Mouse (Mus musculus) MEL (cell line): Measurements from ENCODE around the gene Otulinl. TPM values are rescaled to one million over a fixed set of nuclear protein-coding genes. Genes with fewer than 3 reads are reported as not detected.

ENCODE experiments used
- DNase-seq: peaks from one replicate; pipeline ENCODE4 v3.0.0; 2011; ENCODE audit warnings: low read depth, low spot score
- H3K27ac ChIP-seq: 2 replicates; pipeline ENCODE4 v1.5.1; 2012; ENCODE audit warnings: low read depth, mild to moderate bottlenecking, control low read depth, low read length, moderate library complexity; ENCODE audit not compliant: control insufficient read depth
- H3K27me3 ChIP-seq, 2 experiments: fragments of 150-350 bp in 1 of 2; sonication (generic) in 1 of 2; 2 replicates each; pipeline ENCODE4 v1.6.1; 2012; ENCODE audit warnings: low read length in 2 of 2, mild to moderate bottlenecking in 2 of 2, improper control_type of control experiment in 1 of 2, moderate library complexity in 1 of 2; ENCODE audit not compliant: insufficient read depth in 2 of 2, control insufficient read depth in 1 of 2
- H3K36me3 ChIP-seq, 2 experiments: 2 replicates each; pipeline ENCODE4 v1.6.1; 2012 to 2014; ENCODE audit warnings: low read length in 2 of 2, improper control_type of control experiment in 1 of 2, inconsistent platforms in 1 of 2, mild to moderate bottlenecking in 1 of 2; ENCODE audit not compliant: insufficient read depth in 2 of 2, control insufficient read depth in 1 of 2
- H3K4me1 ChIP-seq, 2 experiments: fragments of 150-350 bp in 1 of 2; sonication (generic) in 1 of 2; 2 replicates each; pipeline ENCODE4 v1.6.1; 2012; ENCODE audit warnings: low read length in 2 of 2, improper control_type of control experiment in 1 of 2, mild to moderate bottlenecking in 1 of 2; ENCODE audit not compliant: insufficient read depth in 2 of 2, control insufficient read depth in 1 of 2
- H3K4me3 ChIP-seq, 2 experiments: fragments of 150-350 bp in 1 of 2; sonication (generic) in 1 of 2; 2 replicates each; pipeline ENCODE4 v1.5.1; 2012; ENCODE audit warnings: low read depth in 2 of 2, low read length in 2 of 2, mild to moderate bottlenecking in 2 of 2, moderate library complexity in 2 of 2, control low read depth in 1 of 2, improper control_type of control experiment in 1 of 2; ENCODE audit not compliant: control insufficient read depth in 1 of 2, insufficient read depth in 1 of 2
- H3K79me2 ChIP-seq: 2 replicates; pipeline ENCODE4 v1.6.1; 2012; ENCODE audit warnings: mild to moderate bottlenecking, low read length, moderate library complexity; ENCODE audit not compliant: control insufficient read depth, poor library complexity, insufficient read depth
- H3K9ac ChIP-seq: 2 replicates; pipeline ENCODE4 v1.6.1; 2012; ENCODE audit warnings: low read depth, mild to moderate bottlenecking, control low read depth, low read length, moderate library complexity; ENCODE audit not compliant: control insufficient read depth, poor library complexity, severe bottlenecking
- H3K9me3 ChIP-seq: fragments of 150-350 bp; sonication (generic); replicated peaks from 2 replicates; pipeline ENCODE4 v1.6.1; 2012; ENCODE audit warnings: mild to moderate bottlenecking, low read length, improper control_type of control experiment, moderate library complexity; ENCODE audit not compliant: insufficient read depth
- BHLHE40 ChIP-seq: IDR thresholded peaks from 2 replicates; pipeline ENCODE4 v1.6.1; 2012; ENCODE audit warnings: low read depth, mild to moderate bottlenecking, inconsistent platforms, low read length, improper control_type of control experiment, borderline replicate concordance
- ELF1 ChIP-seq: IDR thresholded peaks from 2 replicates; pipeline ENCODE4 v1.6.1; 2014; ENCODE audit warnings: low read depth, mild to moderate bottlenecking, inconsistent platforms, low read length, improper control_type of control experiment, moderate library complexity
- EP300 ChIP-seq, 2 experiments: IDR thresholded peaks; 2 replicates each; pipeline ENCODE4 v1.6.1; 2011; ENCODE audit warnings: improper control_type of control experiment in 2 of 2, low read length in 2 of 2, low read depth in 1 of 2, mild to moderate bottlenecking in 1 of 2
- ETS1 ChIP-seq: IDR thresholded peaks from 2 replicates; pipeline ENCODE4 v1.6.1; 2012; ENCODE audit warnings: low read depth, mild to moderate bottlenecking, inconsistent platforms, low read length, improper control_type of control experiment, moderate library complexity
- GATA1 ChIP-seq: IDR thresholded peaks from 2 replicates; pipeline ENCODE4 v1.6.1; 2011; ENCODE audit warnings: low read depth, low read length, improper control_type of control experiment
- HCFC1 ChIP-seq: IDR thresholded peaks from 2 replicates; pipeline ENCODE4 v1.6.1; 2012; ENCODE audit warnings: low read depth, mild to moderate bottlenecking, inconsistent platforms, low read length, improper control_type of control experiment, moderate library complexity
- MYB ChIP-seq: IDR thresholded peaks from 2 replicates; pipeline ENCODE4 v1.6.1; 2011; ENCODE audit warnings: mild to moderate bottlenecking, low read depth, low read length, improper control_type of control experiment
- NELFE ChIP-seq: IDR thresholded peaks from 2 replicates; pipeline ENCODE4 v1.6.1; 2011; ENCODE audit warnings: low read depth, low read length, improper control_type of control experiment
- NRF1 ChIP-seq: IDR thresholded peaks from 2 replicates; pipeline ENCODE4 v1.6.1; 2014; ENCODE audit warnings: low read depth, mild to moderate bottlenecking, inconsistent platforms, low read length, improper control_type of control experiment, moderate library complexity; ENCODE audit not compliant: poor library complexity, insufficient read depth, severe bottlenecking
- SIN3A ChIP-seq: IDR thresholded peaks from 2 replicates; pipeline ENCODE4 v1.6.1; 2012; ENCODE audit warnings: low read length, improper control_type of control experiment, inconsistent platforms
- SMC3 ChIP-seq: IDR thresholded peaks from 2 replicates; pipeline ENCODE4 v1.6.1; 2011; ENCODE audit warnings: low read depth, low read length, improper control_type of control experiment
- TAL1 ChIP-seq: IDR thresholded peaks from 2 replicates; pipeline ENCODE4 v1.6.1; 2012; ENCODE audit warnings: mild to moderate bottlenecking, inconsistent platforms, low read length, moderate library complexity, mixed read lengths
- TCF12 ChIP-seq: IDR thresholded peaks from 2 replicates; pipeline ENCODE4 v1.6.1; 2014; ENCODE audit warnings: low read depth, mild to moderate bottlenecking, inconsistent platforms, low read length, improper control_type of control experiment, moderate library complexity
- USF1 ChIP-seq: IDR thresholded peaks from 2 replicates; pipeline ENCODE4 v1.6.1; 2014; ENCODE audit warnings: low read depth, mild to moderate bottlenecking, inconsistent platforms, low read length, improper control_type of control experiment, moderate library complexity
- USF2 ChIP-seq, 2 experiments: IDR thresholded peaks; 2 replicates each; pipeline ENCODE4 v1.6.1; 2011 to 2012; ENCODE audit warnings: improper control_type of control experiment in 2 of 2, low read length in 2 of 2, borderline replicate concordance in 1 of 2, inconsistent platforms in 1 of 2, low read depth in 1 of 2, mild to moderate bottlenecking in 1 of 2; ENCODE audit not compliant: insufficient read depth in 1 of 2
- polyA plus RNA-seq, 2 experiments: library from polyadenylated mRNA; stranded (reverse) in 1 of 2; unstranded in 1 of 2; fragments of >175 nt in 1 of 2; fragments of >200 nt in 1 of 2; gene quantifications; 2 replicates each; pipeline versions ENCODE4 v1.2.1 to v1.2.4; 2012; ENCODE audit warnings: low replicate concordance in 2 of 2, low read depth in 1 of 2; ENCODE audit not compliant: insufficient read length in 2 of 2, insufficient read depth in 1 of 2, missing spikeins in 1 of 2
- total RNA-seq: library from RNA; depleted of rRNA; stranded (reverse); fragments of 300-350 nt; gene quantifications from 2 replicates; pipeline ENCODE4 v1.2.3, GENCODE M21; 2012

Gene Otulinl
- total and polyA plus RNA-seq, 3 experiments: 0.14 to 0.50 TPM; not detected in 1

DNA sequence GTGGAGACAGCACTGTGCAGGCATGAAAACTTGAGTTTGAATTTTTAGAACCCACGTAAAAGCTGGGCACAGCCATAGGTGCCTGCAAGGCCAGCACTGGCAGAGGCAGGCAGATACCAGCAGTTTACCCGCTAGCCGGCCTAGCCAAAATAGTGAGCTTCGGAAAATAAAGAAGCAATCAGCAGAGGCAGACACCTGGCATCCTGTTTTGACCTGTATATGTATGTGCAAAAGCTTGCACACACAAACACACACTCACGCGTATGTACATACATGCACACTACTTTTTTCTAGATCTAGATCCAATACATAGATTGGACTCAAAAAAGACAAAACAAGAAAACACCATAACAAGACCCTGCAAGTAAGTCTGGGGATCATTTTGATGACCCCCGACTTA, 12.8 kb downstream of the Otulinl start:
- TF ChIP-seq NRF1: no peak
- TF ChIP-seq ELF1: no peak
- no peak for TF ChIP-seq SMC3
- TF ChIP-seq NELFE: no peak
- TF ChIP-seq, all 39 proteins: peak for 0
- no peaks in the 10 kb centered on the region for H3K9me3 ChIP-seq
- peaks cover 0 to 37% of the 10 kb centered on the region in 2 experiments; a peak in 2 of 4 replicates for H3K36me3 ChIP-seq
- H3K9ac ChIP-seq: no peak overlapping the region
- DNase-seq: no peak
- H3K27ac ChIP-seq: peak overlapping the region; percentile 16; the same call in 1 of the 2 replicates
- H3K27me3 ChIP-seq: no peaks in the 10 kb centered on the region
- H3K4me1 ChIP-seq: peaks cover 30 to 49% of the 10 kb centered on the region in 2 experiments
- no peaks in the 10 kb centered on the region; the same call in 1 of the 2 replicates for H3K79me2 ChIP-seq
- H3K4me3 ChIP-seq: no peak overlapping the region

DNA sequence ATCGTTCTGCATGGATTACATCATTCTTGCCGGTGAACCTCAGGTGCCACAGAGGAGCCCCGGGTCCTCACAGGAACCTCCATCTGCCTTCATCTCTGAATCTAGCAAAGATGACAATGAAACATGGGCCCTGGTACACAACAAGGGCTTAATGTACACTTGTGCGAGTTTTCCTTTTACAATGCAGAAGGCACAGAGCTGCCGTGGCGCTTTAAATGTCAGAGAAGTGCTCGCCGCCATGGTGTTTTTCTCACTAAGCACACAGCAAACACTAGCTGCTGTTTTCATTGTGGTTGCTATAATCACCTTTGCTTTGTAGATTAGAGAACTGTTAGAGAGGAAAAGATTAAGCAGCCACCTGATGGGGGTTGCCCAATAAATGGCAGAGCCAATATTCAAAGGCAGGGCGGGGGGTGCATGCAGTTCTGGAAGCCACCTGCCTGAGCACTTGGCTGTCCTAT, 13.3 kb downstream of the Otulinl start:
- peak; percentile 50 for DNase-seq
- TF ChIP-seq TCF12 (peak; percentile 73), USF2 (IDR thresholded peaks at IDR 0.05; ENCODE audit: borderline replicate concordance in 1 of 2, insufficient read depth in 1 of 2, low read depth in 1 of 2, low read length in 2 of 2) (0 out of 4 replicates have a peak, but pooled peaks of 1 of the 2 experiments have one; percentile 42), EP300 (IDR thresholded peaks at IDR 0.05; ENCODE audit: low read depth in 1 of 2, low read length in 2 of 2) (peak; percentile 33 to 75; a peak in 2 of 4 replicates), TAL1 (no peak), HCFC1 (0 out of 2 replicates have a peak, but pooled peaks have one; percentile 14), MYB (0 out of 2 replicates have a peak, but pooled peaks have one; percentile 22), BHLHE40 (no peak), GATA1 (peak; percentile 48; the same call in 1 of the 2 replicates), ETS1 (peak; percentile 84), USF1 (peak; percentile 83), SIN3A (peak; percentile 42; the same call in 1 of the 2 replicates)
- Histone ChIP-seq H3K9ac (no peak overlapping the region), H3K27me3 (no peaks in the 10 kb centered on the region), H3K4me3 (no peak overlapping the region), H3K9me3 (no peaks in the 10 kb centered on the region), H3K79me2 (no peaks in the 10 kb centered on the region; the same call in 1 of the 2 replicates), H3K27ac (peak overlapping the region; percentile 21), H3K4me1 (peaks cover 30 to 50% of the 10 kb centered on the region in 2 experiments), H3K36me3 (peaks cover 0 to 37% of the 10 kb centered on the region in 2 experiments; a peak in 2 of 4 replicates)
